Mouse (Mus musculus): ENCODE measurements around the gene Nr1d2. TPM values are rescaled to one million over a fixed set of nuclear protein-coding genes. Genes with fewer than 3 reads are reported as not detected.
A peak's percentile ranks its signal among the peaks of the same experiment; 100 is the strongest.
"Not testable (repeated sequence)": the region's sequence is repeated elsewhere in the genome, so short reads cannot be mapped to it uniquely, and the experiment has no call there.

The Nr1d2 gene
- 100 to 1,000 TPM in 2 of 4 experiments, 10 to 100 TPM in 2; 68.8 to 111 (median 99.4) TPM for total RNA-seq (2022)

- DNase-seq (ENCODE audit: low spot score), result peak; percentile 99
Observed at GRCm38 (mm10) chr14:18238750-18239731, at the start of gene Nr1d2. Nr1d2 (minus strand) TSS chr14:18239127.

GRCm38 (mm10) chr14:18287391-18287790 is 48.5 kb upstream of the Nr1d2 start:
- DNase-seq (ENCODE audit: low spot score), result no peak

- no peak for DNase-seq (ENCODE audit: low spot score)
Observed at GRCm38 (mm10) chr14:18286441-18286840, 47.5 kb upstream of the Nr1d2 start.

GRCm38 (mm10) chr14:18285476-18285875 is 46.5 kb upstream of the Nr1d2 start:
- no peak for DNase-seq (ENCODE audit: low spot score)

- peak; percentile 28 for DNase-seq (ENCODE audit: low spot score)
Observed at GRCm38 (mm10) chr14:18284581-18284980, 45.7 kb upstream of the Nr1d2 start.

- no peak for DNase-seq (ENCODE audit: low spot score)
Observed at GRCm38 (mm10) chr14:18280375-18280774, 41.4 kb upstream of the Nr1d2 start.

GRCm38 (mm10) chr14:18274526-18274925 is 35.6 kb upstream of the Nr1d2 start:
- DNase-seq (ENCODE audit: low spot score), result no peak

- DNase-seq (ENCODE audit: low spot score), result no peak
Observed at GRCm38 (mm10) chr14:18271666-18272065, 32.7 kb upstream of the Nr1d2 start.

GRCm38 (mm10) chr14:18270529-18271441 is 31.9 kb upstream of the Nr1d2 start, which contains the start of the genes Nkiras1 and Rpl15:
Nkiras1 (plus strand) TSS chr14:18271136.
Rpl15 (minus strand) TSS chr14:18271391.
- peak; percentile 99 for DNase-seq (ENCODE audit: low spot score)

- not testable (repeated sequence) for DNase-seq (ENCODE audit: low spot score)
Observed at GRCm38 (mm10) chr14:18269947-18270528, 31.1 kb upstream of the Nr1d2 start.

- no peak for DNase-seq (ENCODE audit: low spot score)
Observed at GRCm38 (mm10) chr14:18263427-18263826, 24.5 kb upstream of the Nr1d2 start.

GRCm38 (mm10) chr14:18261203-18261602 is 22.3 kb upstream of the Nr1d2 start:
- no peak for DNase-seq (ENCODE audit: low spot score)

GRCm38 (mm10) chr14:18242638-18243130 is 3.8 kb upstream of the Nr1d2 start:
- no peak for DNase-seq (ENCODE audit: low spot score)

GRCm38 (mm10) chr14:18241786-18242185 is 2.9 kb upstream of the Nr1d2 start:
- DNase-seq (ENCODE audit: low spot score), result no peak

GRCm38 (mm10) chr14:18240132-18240531 is 1.2 kb upstream of the Nr1d2 start:
- DNase-seq (ENCODE audit: low spot score), result no peak

- DNase-seq (ENCODE audit: low spot score), result peak; percentile 97
Observed at GRCm38 (mm10) chr14:18238131-18238749, 687 bp downstream of the Nr1d2 start.

GRCm38 (mm10) chr14:18237381-18237780 is 1.5 kb downstream of the Nr1d2 start:
- no peak for DNase-seq (ENCODE audit: low spot score)

GRCm38 (mm10) chr14:18236496-18237235 is 2.3 kb downstream of the Nr1d2 start:
- DNase-seq (ENCODE audit: low spot score), result not testable (repeated sequence)

- DNase-seq (ENCODE audit: low spot score), result peak; percentile 40
Observed at GRCm38 (mm10) chr14:18233981-18234960, 4.7 kb downstream of the Nr1d2 start.
